Mouse (Mus musculus): ENCODE results near the gene Btbd35f9. TPM values are rescaled to one million over a fixed set of nuclear protein-coding genes. Genes with fewer than 3 reads are reported as not detected.
"Not testable (repeated sequence)": the region's sequence is repeated elsewhere in the genome, so short reads cannot be mapped to it uniquely, and the experiment has no call there.

The Btbd35f9 gene
- total RNA-seq (2021) = not detected

DNA sequence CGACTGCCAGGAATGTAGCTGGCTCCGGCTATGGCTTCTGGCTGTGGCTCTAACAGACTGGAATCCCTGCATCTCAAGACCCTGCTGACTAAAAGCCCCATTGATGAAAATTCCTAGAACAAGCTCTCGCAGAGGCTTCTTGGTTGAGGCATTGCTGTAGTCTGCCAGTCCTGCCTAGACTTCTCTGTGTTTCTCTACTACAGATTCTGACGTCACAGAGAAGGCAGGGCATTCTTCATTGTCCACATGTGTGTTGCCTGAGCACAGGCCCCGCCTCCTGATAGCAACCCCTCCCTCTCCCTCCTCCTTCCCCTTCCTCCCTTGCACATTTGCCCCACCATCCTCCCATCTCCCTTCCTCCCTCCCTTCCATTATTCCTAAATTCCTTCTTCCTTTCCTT is at the start of gene Btbd35f9:
TSS of gene Btbd35f9 (minus strand) at position 101 of the 400 bp plus-strand sequence.
- not testable (repeated sequence) for DNase-seq (ENCODE audit: extremely low spot score in 1 of 2, low spot score in 2 of 2)

More for the DNA sequence above, at the start of gene Btbd35f9:
- intact Hi-C loops (cut with DNase I) = not testable (repeated sequence)

Other genes starting within 250 kb of the Btbd35f9 start
- not detected for gene Btbd35f6, start 205.0 kb downstream of the Btbd35f9 start, total RNA-seq (2021)
- gene Gm21870, start 174.7 kb downstream of the Btbd35f9 start, total RNA-seq (2021) = not detected
- gene Spin2g, start 77.2 kb upstream of the Btbd35f9 start, total RNA-seq (2021) = not detected

All from left cerebral cortex, postnatal 10 days (tissue).